Comparison of ENCODE assay signal across 26 mouse cellular contexts in genomic region chr1:119649627-119650026, GRCm38 (mm10). TPM values are rescaled to one million over a fixed set of nuclear protein-coding genes. Genes with fewer than 3 reads are reported as not detected.
DNase-seq lines count a peak whose midpoint lies in the region; ATAC-seq and TF ChIP-seq lines count a peak whose summit lies in the region.
"Had no signal": no experiment of that assay in that cellular context is flagged by ENCODE, and none has a peak within 500 bp of the region (broad histone marks: within the 10 kb centered on the region; RNA-seq: fewer than 3 reads in every experiment).

No protein-coding gene starts in this region.

- 0 out of 2 replicates have a peak overlapping the region, but pooled peaks have one; percentile 85 for H3K27ac ChIP-seq in kidney, embryonic 14.5 days (ENCODE audit: low read depth, low read length)
- H3K27ac ChIP-seq in kidney, embryonic 16.5 days (ENCODE audit: low read length) = no peak overlapping the region
- H3K27ac ChIP-seq in lung, embryonic 14.5 days (ENCODE audit: low read depth) = 0 out of 2 replicates have a peak overlapping the region, but pooled peaks have one; percentile 88
- no peak overlapping the region for H3K27ac ChIP-seq in hindbrain, embryonic 12.5 days
- H3K27ac ChIP-seq: forebrain, embryonic 13.5 days; left cerebral cortex, adult 2 months; limb, embryonic 12.5 days; midbrain, embryonic 13.5 days had no signal

- no peak for ATAC-seq in kidney, embryonic 14.5 days (ENCODE audit: low FRiP score, low TSS enrichment)
- no peak for ATAC-seq in kidney, embryonic 16.5 days (ENCODE audit: low FRiP score, low TSS enrichment)
- ATAC-seq in lung, embryonic 14.5 days (ENCODE audit: insufficient read depth) = no peak
- ATAC-seq in hindbrain, embryonic 12.5 days (ENCODE audit: low FRiP score) = no peak

- no peak overlapping the region for H3K4me3 ChIP-seq in kidney, embryonic 14.5 days (ENCODE audit: low read length)
- H3K4me3 ChIP-seq in kidney, embryonic 16.5 days (ENCODE audit: low read length) = no peak overlapping the region
- no peak overlapping the region for H3K4me3 ChIP-seq in lung, embryonic 14.5 days (ENCODE audit: low read depth, low read length)
- H3K4me3 ChIP-seq in hindbrain, embryonic 12.5 days = no peak overlapping the region

- H3K9me3 ChIP-seq in kidney, embryonic 14.5 days (ENCODE audit: control insufficient read depth, low read length) = no peaks in the 10 kb centered on the region
- H3K9me3 ChIP-seq in kidney, embryonic 16.5 days (ENCODE audit: low read length) = no peaks in the 10 kb centered on the region
- no peaks in the 10 kb centered on the region for H3K9me3 ChIP-seq in lung, embryonic 14.5 days (ENCODE audit: low read depth, low read length)
- no peaks in the 10 kb centered on the region for H3K9me3 ChIP-seq in hindbrain, embryonic 12.5 days (replicated peaks)
- H3K9me3 ChIP-seq: forebrain, embryonic 13.5 days; hindbrain, embryonic 15.5 days; limb, embryonic 12.5 days; midbrain, embryonic 13.5 days; neural tube, embryonic 15.5 days; stomach, embryonic 15.5 days had no signal

- H3K36me3 ChIP-seq in kidney, embryonic 14.5 days (ENCODE audit: control insufficient read depth, insufficient read depth, low read length) = no peaks in the 10 kb centered on the region
- no peaks in the 10 kb centered on the region for H3K36me3 ChIP-seq in kidney, embryonic 16.5 days (ENCODE audit: insufficient read depth, low read length)
- no peaks in the 10 kb centered on the region for H3K36me3 ChIP-seq in lung, embryonic 14.5 days (ENCODE audit: insufficient read depth)
- no peaks in the 10 kb centered on the region for H3K36me3 ChIP-seq in hindbrain, embryonic 12.5 days
- H3K36me3 ChIP-seq: hindbrain, embryonic 15.5 days; limb, embryonic 12.5 days; midbrain, embryonic 13.5 days; neural tube, embryonic 15.5 days; stomach, embryonic 15.5 days had no signal

- no peaks in the 10 kb centered on the region for H3K27me3 ChIP-seq in kidney, embryonic 14.5 days (ENCODE audit: control insufficient read depth, insufficient read depth, low read length)
- H3K27me3 ChIP-seq in kidney, embryonic 16.5 days (ENCODE audit: insufficient read depth, low read length) = no peaks in the 10 kb centered on the region
- H3K27me3 ChIP-seq in lung, embryonic 14.5 days (ENCODE audit: insufficient read depth, low read length) = no peaks in the 10 kb centered on the region
- H3K27me3 ChIP-seq in hindbrain, embryonic 12.5 days = no peaks in the 10 kb centered on the region
- H3K27me3 ChIP-seq: forebrain, embryonic 13.5 days; hindbrain, embryonic 15.5 days; limb, embryonic 12.5 days; midbrain, embryonic 13.5 days; neural tube, embryonic 15.5 days; Patski; stomach, embryonic 15.5 days had no signal

- H3K9ac ChIP-seq in kidney, embryonic 14.5 days (ENCODE audit: low read depth, low read length) = no peak overlapping the region
- no peak overlapping the region for H3K9ac ChIP-seq in kidney, embryonic 16.5 days (replicated peaks; ENCODE audit: low read length)
- H3K9ac ChIP-seq in lung, embryonic 14.5 days = no peak overlapping the region
- no peak overlapping the region for H3K9ac ChIP-seq in hindbrain, embryonic 12.5 days
- H3K9ac ChIP-seq: stomach, embryonic 15.5 days had no signal

- DNase-seq in 3T3-L1 (ENCODE audit: low read depth, low spot score) = peak; percentile 7
- DNase-seq in lung, embryonic 14.5 days = peak; percentile 30
- peak; percentile 21 for DNase-seq in lung, postnatal 14 days
- DNase-seq in right cerebral cortex, adult 2 months (ENCODE audit: low spot score in 2 of 2) = no peak
- no peak for DNase-seq in adrenal gland, adult (ENCODE audit: inconsistent age in 2 of 2, low spot score in 1 of 2)
- DNase-seq: adrenal gland, postnatal 14 days; cerebellum, adult 11 months; gastrocnemius, postnatal 10 days; kidney, adult 11 months; kidney, postnatal 14 days; liver, postnatal 0 days; retina, postnatal 1 day; right cerebral cortex, postnatal 25 days; thymus, adult 18-20 months; thymus, postnatal 36 days had no signal

- TF ChIP-seq CTCF in lung, embryonic 14.5 days (IDR thresholded peaks at IDR 0.05; ENCODE audit: low read depth) = no peak

- H3K4me1 ChIP-seq in kidney, embryonic 14.5 days (ENCODE audit: control insufficient read depth, insufficient read depth, low read length) = peaks cover 7% of the 10 kb centered on the region
- peaks cover 15% of the 10 kb centered on the region; the same call in 1 of the 2 replicates for H3K4me1 ChIP-seq in kidney, embryonic 16.5 days (ENCODE audit: insufficient read depth, low read length)
- H3K4me1 ChIP-seq in lung, embryonic 14.5 days (ENCODE audit: insufficient read depth) = no peaks in the 10 kb centered on the region
- H3K4me1 ChIP-seq in hindbrain, embryonic 12.5 days = no peaks in the 10 kb centered on the region
- H3K4me1 ChIP-seq: limb, embryonic 12.5 days; stomach, embryonic 15.5 days had no signal

- 68% methylated on average over 2 of the region's 2 CpGs for WGBS in kidney, embryonic 14.5 days
- 54% methylated on average over 2 of the region's 2 CpGs for WGBS in kidney, embryonic 16.5 days
- 20% methylated on average over 2 of the region's 2 CpGs for WGBS in lung, embryonic 14.5 days
- whole genome bisulfite sequencing in hindbrain, embryonic 12.5 days = 71% methylated on average over 2 of the region's 2 CpGs

- H3K4me2 ChIP-seq in kidney, embryonic 14.5 days (replicated peaks; ENCODE audit: low read depth, low read length) = no peak overlapping the region
- H3K4me2 ChIP-seq in kidney, embryonic 16.5 days (replicated peaks; ENCODE audit: low read depth, low read length) = no peak overlapping the region
- no peak overlapping the region for H3K4me2 ChIP-seq in lung, embryonic 14.5 days
- H3K4me2 ChIP-seq in hindbrain, embryonic 12.5 days (replicated peaks) = no peak overlapping the region

RNA-seq across cellular contexts. Expression of gene Epb41l5, which starts 0.8 kb away (rescaled TPM):
- polyA plus RNA-seq in kidney, embryonic 14.5 days (2014; fragmentation: Nextera tagmentation; extraction: Ambion mirVana) = 43.4 and 80.2 TPM in 2 replicates
- polyA plus RNA-seq in kidney, embryonic 16.5 days (2015; fragmentation: Nextera tagmentation; extraction: Ambion mirVana) = 77.3 and 77.8 TPM in 2 replicates
- polyA plus RNA-seq in lung, embryonic 14.5 days (2014; fragmentation: Nextera tagmentation; extraction: Ambion mirVana) = 49.9 and 55.7 TPM in 2 replicates
- 23.1 TPM in 2 replicates for polyA plus RNA-seq in hindbrain, embryonic 12.5 days (2016; fragmentation: Nextera tagmentation; extraction: Ambion mirVana)

Comparison
In these comparisons a context has a peak if more than half of its experiments do, and no peak if none do; other contexts are left out.
1. H3K27ac ChIP-seq: peak in kidney, embryonic 14.5 days (single experiment) and lung, embryonic 14.5 days (single experiment); none in kidney, embryonic 16.5 days (single experiment) and hindbrain, embryonic 12.5 days (single experiment).
2. DNase-seq: peak in 3T3-L1 (single experiment), lung, embryonic 14.5 days (single experiment) and lung, postnatal 14 days (single experiment); none in right cerebral cortex, adult 2 months (0 of 2) and adrenal gland, adult (0 of 2).